Mouse (Mus musculus): ENCODE measurements at regions not wholly inside any gene's neighbourhood (a gene's known extent, or its start where the extent isn't known, plus 50 kb on each side); places are given as distances from the start of the nearest gene placed in this dataset.

DNA sequence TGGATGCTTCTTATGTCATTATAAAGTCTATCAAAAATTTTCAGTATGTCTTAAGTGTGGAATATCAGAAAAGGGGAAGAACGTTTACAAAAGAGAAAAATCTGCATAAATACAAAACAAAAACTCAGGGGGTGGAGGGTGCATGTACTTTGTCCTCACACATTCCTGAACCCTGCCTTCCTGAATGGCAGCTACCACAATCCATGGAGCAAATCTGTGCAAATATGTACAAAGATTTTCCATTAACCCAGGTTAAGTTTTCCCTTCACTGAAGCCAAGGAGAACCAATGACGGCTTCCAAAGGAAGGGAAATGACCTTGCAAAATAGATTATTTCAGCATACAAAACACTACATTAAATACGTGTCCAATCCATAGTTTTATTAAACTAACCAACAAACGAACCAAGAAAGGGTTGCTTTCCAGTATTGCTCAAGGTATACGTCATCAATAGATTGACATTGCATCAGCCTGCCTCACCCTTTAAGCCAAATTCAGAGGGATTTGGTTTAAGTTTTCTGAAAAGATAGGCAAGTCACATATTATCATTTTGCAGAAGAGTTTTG lies 61.4 kb upstream of the 4933415F23Rik start:
- TF ChIP-seq CTCF (IDR thresholded peaks at IDR 0.05; ENCODE audit: control insufficient read depth, insufficient read depth, insufficient replicate concordance, low read depth, low read length) (no peak), POLR2A (IDR thresholded peaks at IDR 0.05; ENCODE audit: control insufficient read depth, low read depth, low read length) (no peak)

All from testis, adult 2 months (tissue).